Mouse (Mus musculus): ENCODE measurements around the gene Heatr5a. TPM values are rescaled to one million over a fixed set of nuclear protein-coding genes. Genes with fewer than 3 reads are reported as not detected.

Gene Heatr5a
- polyA plus RNA-seq, 1 experiment from 2014 or later: 10.2 TPM

- H3K9me3 ChIP-seq (ENCODE audit: control insufficient read depth, low read length): no peaks in the 10 kb centered on the region
- H3K4me3 ChIP-seq (ENCODE audit: low read depth, low read length): no peak overlapping the region
- H3K27me3 ChIP-seq (ENCODE audit: control insufficient read depth, insufficient read depth, low read length): no peaks in the 10 kb centered on the region
- H3K9ac ChIP-seq (ENCODE audit: low read length): no peak overlapping the region
- no peak overlapping the region for H3K27ac ChIP-seq (ENCODE audit: low read depth, low read length)
- DNase-seq (ENCODE audit: low spot score) (no peak), ATAC-seq (ENCODE audit: insufficient read depth, low FRiP score, low TSS enrichment) (no peak)
- H3K4me2 ChIP-seq (ENCODE audit: low read depth): no peak overlapping the region
- no peaks in the 10 kb centered on the region; the same call in 1 of the 2 replicates for H3K36me3 ChIP-seq (ENCODE audit: control insufficient read depth, insufficient read depth, low read length)
- 96% methylated on average over 2 of the region's 2 CpGs for WGBS
- H3K4me1 ChIP-seq (ENCODE audit: control insufficient read depth, insufficient read depth, low read length): no peaks in the 10 kb centered on the region
These were observed 86.3 kb downstream of the Heatr5a start for GRCm38 (mm10) chr12:51884801-51885200.

- ATAC-seq (ENCODE audit: insufficient read depth, low FRiP score, low TSS enrichment) (no peak), DNase-seq (ENCODE audit: low spot score) (no peak)
- H3K4me1 ChIP-seq (ENCODE audit: control insufficient read depth, insufficient read depth, low read length): no peaks in the 10 kb centered on the region
- WGBS: 93% methylated on average over 9 of the region's 9 CpGs
- no peaks in the 10 kb centered on the region for H3K9me3 ChIP-seq (ENCODE audit: control insufficient read depth, low read length)
- H3K27ac ChIP-seq (ENCODE audit: low read depth, low read length): no peak overlapping the region
- H3K27me3 ChIP-seq (ENCODE audit: control insufficient read depth, insufficient read depth, low read length): no peaks in the 10 kb centered on the region
- H3K4me2 ChIP-seq (ENCODE audit: low read depth): no peak overlapping the region
- H3K4me3 ChIP-seq (ENCODE audit: low read depth, low read length): no peak overlapping the region
- no peak overlapping the region for H3K9ac ChIP-seq (ENCODE audit: low read length)
- H3K36me3 ChIP-seq (ENCODE audit: control insufficient read depth, insufficient read depth, low read length): peaks cover 2% of the 10 kb centered on the region; the same call in 1 of the 2 replicates
These were observed 87.8 kb downstream of the Heatr5a start for GRCm38 (mm10) chr12:51883297-51883805.

- H3K27me3 ChIP-seq (ENCODE audit: control insufficient read depth, insufficient read depth, low read length): no peaks in the 10 kb centered on the region
- H3K4me3 ChIP-seq (ENCODE audit: low read depth, low read length): no peak overlapping the region
- ATAC-seq (ENCODE audit: insufficient read depth, low FRiP score, low TSS enrichment): no peak
- 80% methylated on average over 6 of the region's 6 CpGs for WGBS
- H3K9me3 ChIP-seq (ENCODE audit: control insufficient read depth, low read length): no peaks in the 10 kb centered on the region
- no peak overlapping the region for H3K27ac ChIP-seq (ENCODE audit: low read depth, low read length)
- no peak for DNase-seq (ENCODE audit: low spot score)
- H3K4me2 ChIP-seq (ENCODE audit: low read depth): no peak overlapping the region
- H3K9ac ChIP-seq (ENCODE audit: low read length): no peak overlapping the region
- H3K36me3 ChIP-seq (ENCODE audit: control insufficient read depth, insufficient read depth, low read length): peaks cover 2% of the 10 kb centered on the region; the same call in 1 of the 2 replicates
- no peaks in the 10 kb centered on the region for H3K4me1 ChIP-seq (ENCODE audit: control insufficient read depth, insufficient read depth, low read length)
These were observed 88.4 kb downstream of the Heatr5a start for GRCm38 (mm10) chr12:51882606-51883296.

GRCm38 (mm10) chr12:51881775-51882174 lies 89.3 kb downstream of the Heatr5a start:
- DNase-seq (ENCODE audit: low spot score) (no peak), ATAC-seq (ENCODE audit: insufficient read depth, low FRiP score, low TSS enrichment) (no peak)
- Histone ChIP-seq H3K36me3 (ENCODE audit: control insufficient read depth, insufficient read depth, low read length) (peaks cover 2% of the 10 kb centered on the region; the same call in 1 of the 2 replicates), H3K4me1 (ENCODE audit: control insufficient read depth, insufficient read depth, low read length) (no peaks in the 10 kb centered on the region), H3K4me2 (ENCODE audit: low read depth) (no peak overlapping the region), H3K4me3 (ENCODE audit: low read depth, low read length) (no peak overlapping the region), H3K9ac (ENCODE audit: low read length) (no peak overlapping the region), H3K9me3 (ENCODE audit: control insufficient read depth, low read length) (no peaks in the 10 kb centered on the region), H3K27me3 (ENCODE audit: control insufficient read depth, insufficient read depth, low read length) (no peaks in the 10 kb centered on the region), H3K27ac (ENCODE audit: low read depth, low read length) (no peak overlapping the region)
- 92% methylated on average over 2 of the region's 2 CpGs for WGBS

- H3K36me3 ChIP-seq (ENCODE audit: control insufficient read depth, insufficient read depth, low read length): no peaks in the 10 kb centered on the region
- H3K4me3 ChIP-seq (ENCODE audit: low read depth, low read length): no peak overlapping the region
- H3K4me1 ChIP-seq (ENCODE audit: control insufficient read depth, insufficient read depth, low read length): no peaks in the 10 kb centered on the region
- no peak overlapping the region for H3K4me2 ChIP-seq (ENCODE audit: low read depth)
- ATAC-seq (ENCODE audit: insufficient read depth, low FRiP score, low TSS enrichment): no peak
- H3K27me3 ChIP-seq (ENCODE audit: control insufficient read depth, insufficient read depth, low read length): no peaks in the 10 kb centered on the region
- DNase-seq (ENCODE audit: low spot score): no peak
- H3K9ac ChIP-seq (ENCODE audit: low read length): no peak overlapping the region
- no peaks in the 10 kb centered on the region for H3K9me3 ChIP-seq (ENCODE audit: control insufficient read depth, low read length)
- 53% methylated on average over 11 of the region's 11 CpGs for WGBS
- no peak overlapping the region for H3K27ac ChIP-seq (ENCODE audit: low read depth, low read length)
These were observed 99.5 kb downstream of the Heatr5a start for GRCm38 (mm10) chr12:51871446-51872144.

- Histone ChIP-seq H3K9me3 (ENCODE audit: control insufficient read depth, low read length) (no peaks in the 10 kb centered on the region), H3K27me3 (ENCODE audit: control insufficient read depth, insufficient read depth, low read length) (no peaks in the 10 kb centered on the region), H3K4me1 (ENCODE audit: control insufficient read depth, insufficient read depth, low read length) (peaks cover 11% of the 10 kb centered on the region), H3K4me2 (ENCODE audit: low read depth) (no peak overlapping the region), H3K4me3 (ENCODE audit: low read depth, low read length) (no peak overlapping the region), H3K9ac (ENCODE audit: low read length) (no peak overlapping the region), H3K27ac (ENCODE audit: low read depth, low read length) (no peak overlapping the region), H3K36me3 (ENCODE audit: control insufficient read depth, insufficient read depth, low read length) (no peaks in the 10 kb centered on the region)
- 75% methylated on average over 3 of the region's 3 CpGs for WGBS
- DNase-seq (ENCODE audit: low spot score) (no peak), ATAC-seq (ENCODE audit: insufficient read depth, low FRiP score, low TSS enrichment) (no peak)
These were observed 101.6 kb downstream of the Heatr5a start for GRCm38 (mm10) chr12:51869511-51869910.

- Histone ChIP-seq H3K9ac (ENCODE audit: low read length) (no peak overlapping the region), H3K4me2 (ENCODE audit: low read depth) (no peak overlapping the region), H3K4me1 (ENCODE audit: control insufficient read depth, insufficient read depth, low read length) (peaks cover 11% of the 10 kb centered on the region), H3K27me3 (ENCODE audit: control insufficient read depth, insufficient read depth, low read length) (no peaks in the 10 kb centered on the region), H3K27ac (ENCODE audit: low read depth, low read length) (no peak overlapping the region), H3K36me3 (ENCODE audit: control insufficient read depth, insufficient read depth, low read length) (no peaks in the 10 kb centered on the region), H3K9me3 (ENCODE audit: control insufficient read depth, low read length) (no peaks in the 10 kb centered on the region), H3K4me3 (ENCODE audit: low read depth, low read length) (no peak overlapping the region)
- ATAC-seq (ENCODE audit: insufficient read depth, low FRiP score, low TSS enrichment) (no peak), DNase-seq (ENCODE audit: low spot score) (no peak)
- WGBS: 88% methylated on average over 8 of the region's 8 CpGs
These were observed 104.0 kb downstream of the Heatr5a start for GRCm38 (mm10) chr12:51867076-51867475.

- H3K27me3 ChIP-seq (ENCODE audit: control insufficient read depth, insufficient read depth, low read length): no peaks in the 10 kb centered on the region
- H3K27ac ChIP-seq (ENCODE audit: low read depth, low read length): no peak overlapping the region
- ATAC-seq (ENCODE audit: insufficient read depth, low FRiP score, low TSS enrichment): no peak
- no peak overlapping the region for H3K4me3 ChIP-seq (ENCODE audit: low read depth, low read length)
- no peak overlapping the region for H3K9ac ChIP-seq (ENCODE audit: low read length)
- no peaks in the 10 kb centered on the region for H3K9me3 ChIP-seq (ENCODE audit: control insufficient read depth, low read length)
- no peaks in the 10 kb centered on the region for H3K36me3 ChIP-seq (ENCODE audit: control insufficient read depth, insufficient read depth, low read length)
- H3K4me2 ChIP-seq (ENCODE audit: low read depth): no peak overlapping the region
- DNase-seq (ENCODE audit: low spot score): no peak
- peaks cover 11% of the 10 kb centered on the region for H3K4me1 ChIP-seq (ENCODE audit: control insufficient read depth, insufficient read depth, low read length)
- 71% methylated on average over 13 of the region's 13 CpGs for WGBS
These were observed 104.8 kb downstream of the Heatr5a start for GRCm38 (mm10) chr12:51866226-51866910.
